Mouse (Mus musculus): ENCODE measurements at regions not wholly inside any gene's neighbourhood (a gene's known extent, or its start where the extent isn't known, plus 50 kb on each side); places are given as distances from the start of the nearest gene placed in this dataset.

DNA sequence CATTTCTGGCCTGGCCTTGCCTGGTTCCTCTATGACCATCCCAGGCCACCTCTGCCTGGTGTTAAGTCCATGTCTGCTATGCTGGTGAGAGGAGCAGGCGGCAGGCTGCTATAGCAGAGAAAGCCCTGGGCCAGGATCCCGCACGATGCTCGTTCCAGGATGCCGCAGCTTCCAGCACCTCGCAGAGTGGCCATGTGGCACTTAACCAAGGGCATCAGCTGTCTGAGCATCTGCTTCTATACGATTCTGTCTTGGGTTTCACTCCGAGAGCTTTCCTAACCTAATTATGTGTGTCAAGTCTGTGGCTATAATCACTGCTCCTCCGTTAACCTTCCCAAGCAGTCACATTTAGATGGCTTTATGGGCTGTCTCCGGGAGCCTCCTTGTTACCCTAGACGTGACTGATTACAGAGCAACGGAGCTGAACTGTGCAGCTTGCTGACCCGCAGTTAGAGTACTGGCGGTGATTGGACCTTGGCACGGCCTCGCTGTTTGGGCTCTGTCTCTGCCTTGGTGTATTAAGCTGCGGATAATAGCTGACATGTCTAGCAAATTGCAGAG, 64.4 kb downstream of the Ackr3 start:
- 55% methylated on average over 17 of the region's 17 CpGs for WGBS
- Histone ChIP-seq H3K36me3 (no peaks in the 10 kb centered on the region), H3K4me2 (no peak overlapping the region), H3K4me3 (no peak overlapping the region), H3K9ac (no peak overlapping the region), H3K27ac (no peak overlapping the region), H3K4me1 (no peaks in the 10 kb centered on the region), H3K27me3 (peaks cover 25% of the 10 kb centered on the region; the same call in 1 of the 2 replicates), H3K9me3 (no peaks in the 10 kb centered on the region)
- ATAC-seq (ENCODE audit: borderline replicate concordance, extremely low read depth, low FRiP score, low TSS enrichment) = no peak

DNA sequence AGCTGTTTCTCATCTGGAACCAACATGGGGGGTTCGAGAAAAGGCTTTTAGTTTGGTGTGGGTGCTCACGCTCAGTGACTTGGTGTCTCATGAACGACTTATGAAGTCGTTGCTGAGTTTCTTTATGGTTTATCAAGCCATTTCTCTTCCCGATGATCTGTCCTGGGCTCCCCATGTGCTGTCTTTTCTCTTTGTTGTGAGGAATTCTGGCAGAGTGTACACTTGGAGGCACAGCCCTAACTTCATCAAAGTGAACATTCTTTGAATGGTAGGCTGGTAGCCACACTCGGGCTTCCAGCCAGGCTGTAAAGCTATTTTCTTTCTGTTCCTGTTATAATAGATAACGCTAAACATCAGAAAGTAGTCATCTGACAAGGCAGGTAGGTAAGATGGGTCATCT, 65.2 kb downstream of the Ackr3 start:
- H3K9me3 ChIP-seq = no peaks in the 10 kb centered on the region

GRCm38 (mm10) chr1:90269836-90270235, 66.1 kb downstream of the Ackr3 start:
- Histone ChIP-seq H3K9me3 (no peaks in the 10 kb centered on the region), H3K27me3 (peaks cover 28% of the 10 kb centered on the region; the same call in 1 of the 2 replicates), H3K9ac (no peak overlapping the region), H3K4me1 (no peaks in the 10 kb centered on the region), H3K27ac (no peak overlapping the region), H3K4me2 (no peak overlapping the region), H3K4me3 (no peak overlapping the region), H3K36me3 (no peaks in the 10 kb centered on the region)
- ATAC-seq (ENCODE audit: borderline replicate concordance, extremely low read depth, low FRiP score, low TSS enrichment) = no peak
- WGBS = 46% methylated on average over 1 of the region's 1 CpGs

More for the DNA sequence above, 65.2 kb downstream of the Ackr3 start:
- Histone ChIP-seq H3K27ac (no peak overlapping the region), H3K27me3 (peaks cover 28% of the 10 kb centered on the region; the same call in 1 of the 2 replicates), H3K4me2 (no peak overlapping the region), H3K36me3 (no peaks in the 10 kb centered on the region), H3K4me3 (no peak overlapping the region), H3K9ac (no peak overlapping the region), H3K4me1 (no peaks in the 10 kb centered on the region)
- 63% methylated on average over 7 of the region's 7 CpGs for WGBS
- no peak for ATAC-seq (ENCODE audit: borderline replicate concordance, extremely low read depth, low FRiP score, low TSS enrichment)

DNA sequence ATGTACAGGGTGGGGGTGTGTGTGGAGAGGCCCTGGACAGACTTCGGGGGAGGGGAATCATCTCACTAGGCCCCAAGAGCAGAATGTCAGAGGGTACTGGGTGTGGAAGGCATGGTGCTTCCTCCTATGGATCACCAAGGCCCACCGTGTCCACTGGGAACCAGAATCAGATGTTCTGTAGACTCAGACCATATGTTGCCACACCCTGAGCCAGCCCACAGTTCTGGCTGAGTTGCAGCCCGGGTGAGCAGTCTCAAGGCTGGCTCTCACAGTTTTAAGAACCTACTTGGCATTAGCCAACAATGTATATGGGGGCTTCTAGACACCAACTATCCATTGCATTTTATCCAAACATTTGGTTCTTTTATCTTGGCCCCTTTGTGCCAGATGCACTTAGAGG, 67.5 kb downstream of the Ackr3 start:
- H3K36me3 ChIP-seq = no peaks in the 10 kb centered on the region
- ATAC-seq (ENCODE audit: borderline replicate concordance, extremely low read depth, low FRiP score, low TSS enrichment) = no peak
- H3K9me3 ChIP-seq = no peaks in the 10 kb centered on the region
- H3K4me3 ChIP-seq = no peak overlapping the region
- peaks cover 37% of the 10 kb centered on the region; the same call in 1 of the 2 replicates for H3K27me3 ChIP-seq
- no peak overlapping the region for H3K27ac ChIP-seq
- H3K4me2 ChIP-seq = no peak overlapping the region
- 82% methylated on average over 3 of the region's 3 CpGs for WGBS
- H3K4me1 ChIP-seq = no peaks in the 10 kb centered on the region
- H3K9ac ChIP-seq = no peak overlapping the region

DNA sequence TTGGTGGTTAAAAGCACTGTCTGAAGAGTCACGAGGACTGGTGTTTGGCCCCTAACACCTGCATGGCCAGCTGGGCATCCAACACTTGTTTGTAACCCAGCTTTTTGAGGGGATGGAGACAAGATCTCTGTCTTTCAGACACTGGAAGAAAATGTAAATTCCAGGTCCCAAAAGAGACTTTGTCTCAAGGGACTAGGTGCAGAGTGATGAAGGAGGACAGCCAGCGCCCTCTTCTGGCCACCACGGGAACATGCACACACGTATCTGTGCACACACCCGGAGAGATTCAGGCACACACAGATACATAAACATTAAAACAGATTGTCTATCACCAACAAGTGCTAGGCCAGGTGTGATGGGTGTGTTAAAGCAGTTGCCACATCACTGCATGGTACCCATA, 68.6 kb downstream of the Ackr3 start:
- Histone ChIP-seq H3K4me1 (no peaks in the 10 kb centered on the region), H3K4me2 (no peak overlapping the region), H3K9ac (no peak overlapping the region), H3K27me3 (peaks cover 27% of the 10 kb centered on the region; the same call in 1 of the 2 replicates), H3K4me3 (no peak overlapping the region), H3K36me3 (no peaks in the 10 kb centered on the region), H3K9me3 (no peaks in the 10 kb centered on the region), H3K27ac (no peak overlapping the region)
- ATAC-seq (ENCODE audit: borderline replicate concordance, extremely low read depth, low FRiP score, low TSS enrichment) = no peak
- 95% methylated on average over 5 of the region's 5 CpGs for WGBS

GRCm38 (mm10) chr1:90272830-90273628, 69.2 kb downstream of the Ackr3 start:
- no peak overlapping the region for H3K4me3 ChIP-seq
- H3K9ac ChIP-seq = no peak overlapping the region
- ATAC-seq (ENCODE audit: borderline replicate concordance, extremely low read depth, low FRiP score, low TSS enrichment) = no peak
- H3K36me3 ChIP-seq = no peaks in the 10 kb centered on the region
- no peak overlapping the region for H3K27ac ChIP-seq
- H3K4me2 ChIP-seq = no peak overlapping the region
- H3K27me3 ChIP-seq = peaks cover 22% of the 10 kb centered on the region; the same call in 1 of the 2 replicates
- no peaks in the 10 kb centered on the region for H3K9me3 ChIP-seq
- 70% methylated on average over 19 of the region's 19 CpGs for WGBS
- no peaks in the 10 kb centered on the region for H3K4me1 ChIP-seq

DNA sequence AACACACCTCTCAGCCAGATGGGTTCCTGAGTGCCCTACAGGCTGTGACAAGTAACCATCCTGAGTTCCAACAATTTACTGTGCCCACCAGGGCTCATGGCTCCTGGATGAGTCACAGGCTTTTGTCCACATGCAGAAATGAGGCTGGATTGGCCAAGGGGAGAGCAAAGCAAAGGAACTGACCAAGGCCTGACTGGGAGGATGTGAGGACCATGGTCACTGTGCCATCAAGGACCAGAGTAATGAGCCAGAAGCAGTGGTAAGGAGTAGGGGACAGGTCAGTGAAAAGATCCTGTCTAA, 69.8 kb downstream of the Ackr3 start:
- ATAC-seq (ENCODE audit: borderline replicate concordance, extremely low read depth, low FRiP score, low TSS enrichment) = no peak
- H3K9ac ChIP-seq = no peak overlapping the region

GRCm38 (mm10) chr1:90274968-90275651, 71.3 kb downstream of the Ackr3 start:
- WGBS = 84% methylated on average over 9 of the region's 9 CpGs
- no peak overlapping the region for H3K4me2 ChIP-seq
- no peaks in the 10 kb centered on the region for H3K9me3 ChIP-seq
- peaks cover 18% of the 10 kb centered on the region; the same call in 1 of the 2 replicates for H3K27me3 ChIP-seq
- H3K9ac ChIP-seq = no peak overlapping the region
- no peaks in the 10 kb centered on the region for H3K36me3 ChIP-seq
- no peaks in the 10 kb centered on the region for H3K4me1 ChIP-seq
- no peak overlapping the region for H3K4me3 ChIP-seq
- ATAC-seq (ENCODE audit: borderline replicate concordance, extremely low read depth, low FRiP score, low TSS enrichment) = no peak
- H3K27ac ChIP-seq = no peak overlapping the region

More for the DNA sequence above, 69.8 kb downstream of the Ackr3 start:
- Histone ChIP-seq H3K9me3 (no peaks in the 10 kb centered on the region), H3K36me3 (no peaks in the 10 kb centered on the region), H3K4me3 (no peak overlapping the region), H3K27ac (no peak overlapping the region), H3K27me3 (peaks cover 17% of the 10 kb centered on the region; the same call in 1 of the 2 replicates), H3K4me1 (no peaks in the 10 kb centered on the region), H3K4me2 (no peak overlapping the region)

DNA sequence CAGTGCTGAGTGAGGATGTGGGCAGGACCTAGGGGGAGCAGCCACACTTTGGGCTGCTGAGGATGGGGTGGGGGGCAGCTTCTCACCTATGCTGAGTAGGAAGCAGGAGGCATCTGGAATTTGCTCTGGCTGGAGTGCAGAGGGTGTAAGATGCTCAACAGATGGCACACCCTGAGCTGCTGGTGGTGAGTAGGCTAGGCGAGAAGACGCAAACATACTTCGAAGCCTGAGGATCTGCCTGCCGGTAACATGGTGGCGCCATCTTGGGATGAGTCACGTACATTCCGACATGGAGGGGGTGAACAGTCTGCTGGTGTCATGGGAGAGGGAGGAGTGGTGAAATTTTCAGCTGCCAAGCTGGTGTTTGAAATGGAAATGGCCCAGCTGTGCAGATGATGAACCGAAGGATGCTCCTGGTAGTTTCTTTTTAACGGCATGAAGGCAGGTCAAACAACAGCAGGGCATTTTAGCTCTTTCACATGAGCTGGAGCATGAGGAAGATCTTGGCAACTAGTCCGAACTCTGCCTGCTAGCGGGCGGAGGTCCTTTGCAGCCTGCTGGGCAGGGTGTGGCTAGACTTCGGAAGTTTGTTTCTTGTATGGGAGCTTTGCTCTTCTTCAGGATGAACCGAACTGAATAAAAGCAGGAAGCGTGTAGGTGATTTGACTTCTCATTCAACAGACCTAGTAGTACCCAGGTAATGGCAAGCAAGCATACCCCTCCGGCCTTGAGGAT, 72.2 kb downstream of the Ackr3 start:
- no peak for ATAC-seq (ENCODE audit: borderline replicate concordance, extremely low read depth, low FRiP score, low TSS enrichment)
- WGBS = 75% methylated on average over 16 of the region's 16 CpGs
- H3K4me1 ChIP-seq = no peaks in the 10 kb centered on the region
- no peaks in the 10 kb centered on the region for H3K9me3 ChIP-seq
- no peak overlapping the region for H3K4me2 ChIP-seq
- H3K36me3 ChIP-seq = no peaks in the 10 kb centered on the region
- H3K4me3 ChIP-seq = no peak overlapping the region
- H3K9ac ChIP-seq = no peak overlapping the region
- H3K27me3 ChIP-seq = peaks cover 26% of the 10 kb centered on the region; the same call in 1 of the 2 replicates
- no peak overlapping the region for H3K27ac ChIP-seq

DNA sequence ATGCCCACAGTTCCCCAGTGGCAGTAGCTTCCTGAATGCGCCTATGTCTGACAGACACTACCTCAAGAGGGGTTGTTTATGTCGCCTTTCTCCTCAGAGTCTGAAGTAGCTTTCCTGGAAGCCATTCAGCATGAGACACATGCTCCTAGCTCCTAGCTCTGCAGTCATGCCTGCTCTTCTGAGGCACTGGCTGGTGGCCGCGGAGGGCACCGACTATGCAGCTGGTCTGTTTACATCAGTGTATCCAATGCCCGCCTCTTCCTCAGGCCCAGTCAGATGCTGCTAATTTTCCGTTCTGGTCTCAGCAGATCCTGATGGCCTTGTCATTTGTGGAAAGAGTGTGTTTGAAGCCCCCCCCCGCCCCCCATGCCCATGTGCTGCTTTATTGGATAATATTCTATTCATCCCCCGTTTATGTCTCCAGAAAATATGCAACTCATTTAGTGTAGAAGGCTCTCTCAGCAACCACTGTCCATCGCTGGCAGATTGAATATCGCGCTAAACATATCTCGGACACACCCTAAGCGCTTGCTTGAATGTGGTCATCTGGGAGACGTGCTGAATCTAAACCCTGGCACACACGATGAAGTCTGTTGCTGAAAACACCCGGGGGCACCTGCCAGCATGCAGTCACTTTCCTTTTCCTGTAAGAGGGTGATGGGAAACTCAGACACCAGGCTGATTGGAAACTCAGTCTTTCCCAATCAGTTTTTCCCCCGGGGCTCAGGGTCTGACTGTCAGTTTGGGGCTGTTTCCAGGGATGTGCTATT, 73.9 kb downstream of the Ackr3 start:
- Histone ChIP-seq H3K27me3 (peaks cover 39% of the 10 kb centered on the region; the same call in 1 of the 2 replicates), H3K36me3 (no peaks in the 10 kb centered on the region), H3K9me3 (no peaks in the 10 kb centered on the region), H3K9ac (no peak overlapping the region), H3K4me3 (no peak overlapping the region), H3K4me1 (peaks cover 5% of the 10 kb centered on the region; the same call in 1 of the 2 replicates), H3K4me2 (no peak overlapping the region), H3K27ac (no peak overlapping the region)
- 69% methylated on average over 18 of the region's 18 CpGs for WGBS
- no peak for ATAC-seq (ENCODE audit: borderline replicate concordance, extremely low read depth, low FRiP score, low TSS enrichment)

Data from lung, embryonic 15.5 days (tissue).